Mouse (Mus musculus): ENCODE results near the gene Synj1.

Gene Synj1

GRCm38 (mm10) chr16:91009942-91010529, 1.1 kb downstream of the Synj1 start:
- no peak for DNase-seq

DNA sequence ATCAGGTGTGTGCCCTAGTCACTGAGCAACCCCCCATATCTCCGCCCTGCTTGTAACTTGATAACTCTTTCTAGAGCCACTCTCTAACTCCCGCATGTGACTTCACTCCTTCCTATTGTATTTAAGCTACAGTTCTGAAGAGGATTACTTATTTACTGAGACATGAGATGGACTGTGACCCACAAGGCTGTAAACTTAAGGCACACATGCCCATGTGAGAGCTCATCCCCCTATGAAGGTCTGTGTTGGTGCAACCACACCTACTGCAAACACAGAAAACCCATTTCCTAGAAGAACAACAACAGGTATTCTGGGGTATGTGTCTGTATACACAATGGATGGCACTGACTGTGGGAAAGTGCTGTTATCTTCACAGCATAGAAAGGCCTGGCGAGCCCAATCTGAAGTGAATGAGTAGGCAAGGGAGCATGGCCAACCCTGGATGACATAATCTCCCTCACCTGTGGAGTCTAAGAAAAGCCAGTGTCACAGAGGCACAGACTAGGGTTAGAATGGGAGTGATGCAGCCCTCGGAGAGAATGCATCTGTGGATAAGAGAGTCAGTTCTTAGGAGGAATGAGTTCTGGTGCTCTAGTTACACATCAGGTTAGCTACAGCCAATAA, 6.1 kb downstream of the Synj1 start:
- DNase-seq = no peak

- no peak for DNase-seq
Measured at GRCm38 (mm10) chr16:91001098-91001497, 10.0 kb downstream of the Synj1 start.

DNA sequence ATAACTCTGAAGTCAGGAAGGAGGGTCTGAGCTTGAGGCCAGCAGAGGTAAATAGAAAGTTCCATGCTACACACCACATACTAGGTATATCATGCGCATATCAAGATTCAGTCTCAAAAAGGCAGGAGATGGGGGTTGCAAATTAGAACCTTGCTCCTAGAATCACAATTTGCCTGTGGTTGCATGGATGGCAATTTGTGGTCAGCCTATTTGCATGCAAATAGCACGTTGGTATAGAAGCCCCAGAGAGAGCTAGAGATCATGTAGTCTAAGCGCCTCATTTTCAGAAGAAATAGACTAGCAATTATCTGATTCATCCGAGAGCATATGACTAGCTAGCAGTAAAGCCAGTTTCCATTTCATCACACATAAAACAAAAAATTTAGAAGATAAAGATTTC, 11.3 kb downstream of the Synj1 start:
- no peak for DNase-seq

- no peak for DNase-seq
Measured at GRCm38 (mm10) chr16:90997822-90998221, 13.3 kb downstream of the Synj1 start.

GRCm38 (mm10) chr16:90996327-90997243, 14.5 kb downstream of the Synj1 start:
- no peak for DNase-seq

- no peak for DNase-seq
Measured at GRCm38 (mm10) chr16:90995498-90995897, 15.6 kb downstream of the Synj1 start.

DNA sequence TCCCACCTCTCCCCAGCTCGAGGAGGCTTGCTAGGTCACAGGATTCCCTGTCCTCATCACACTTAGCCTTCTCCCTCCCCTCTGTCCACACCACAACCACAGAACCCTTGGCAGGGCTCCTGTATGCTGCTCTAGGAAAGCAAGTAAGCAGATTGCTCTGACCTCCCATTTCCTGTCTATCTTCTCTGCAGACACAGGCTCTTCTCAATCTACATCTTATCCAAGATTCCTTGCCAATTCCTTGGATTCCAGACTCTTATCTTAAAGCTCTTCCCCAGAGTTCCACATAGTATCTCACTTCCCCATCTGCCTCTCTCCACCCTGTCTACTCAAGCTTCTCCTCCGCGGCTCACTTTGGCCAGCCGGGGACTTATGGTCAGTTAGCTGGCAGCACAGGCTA, 16.1 kb downstream of the Synj1 start:
- DNase-seq = no peak

GRCm38 (mm10) chr16:90989162-90989561, 21.9 kb downstream of the Synj1 start:
- no peak for DNase-seq

GRCm38 (mm10) chr16:90988665-90989064, 22.4 kb downstream of the Synj1 start:
- no peak for DNase-seq

GRCm38 (mm10) chr16:90988039-90988438, 23.1 kb downstream of the Synj1 start:
- no peak for DNase-seq

DNA sequence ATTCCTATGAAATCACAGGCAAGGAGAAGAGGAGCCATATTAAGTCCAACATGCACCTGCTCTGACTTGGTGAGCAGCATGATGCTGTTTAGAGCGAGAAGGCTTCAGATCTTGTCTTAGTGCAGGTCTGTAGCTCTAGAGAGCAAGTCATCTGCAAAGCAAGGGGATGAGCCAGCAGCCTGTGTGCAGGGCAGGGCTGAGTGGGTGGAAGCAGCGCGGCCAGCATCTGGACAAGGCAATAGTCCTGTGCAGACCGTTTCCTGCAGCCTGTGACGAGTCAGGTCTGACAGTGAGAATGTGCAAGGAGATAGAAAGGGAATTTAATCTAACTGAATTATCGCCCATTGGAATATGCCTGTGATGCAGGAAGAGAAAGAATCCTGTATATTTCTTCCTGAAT, 40.1 kb downstream of the Synj1 start:
- no peak for DNase-seq

- DNase-seq = no peak
Measured at GRCm38 (mm10) chr16:90966241-90966640, 44.9 kb downstream of the Synj1 start.

DNA sequence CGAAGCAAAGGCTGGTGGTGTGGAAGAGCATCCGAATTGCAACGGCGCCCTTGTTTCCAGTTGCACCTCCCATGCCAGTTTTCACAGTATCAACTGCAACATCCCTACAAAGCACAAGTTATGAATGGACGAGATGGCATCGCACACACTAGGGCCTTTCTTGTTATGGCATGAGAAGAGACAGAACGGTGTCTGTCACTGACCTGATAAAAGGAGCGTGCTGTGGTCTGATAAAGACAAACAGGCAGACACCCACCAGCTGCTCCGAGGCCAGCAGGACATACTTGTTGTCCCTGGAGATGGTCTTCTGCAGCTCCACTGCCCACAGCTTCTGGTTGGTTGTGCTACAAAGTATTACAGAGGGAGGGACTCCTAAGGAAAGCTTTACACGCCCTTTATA, 46.8 kb downstream of the Synj1 start:
- no peak for DNase-seq

GRCm38 (mm10) chr16:90963866-90964265, 47.2 kb downstream of the Synj1 start:
- no peak for DNase-seq

DNA sequence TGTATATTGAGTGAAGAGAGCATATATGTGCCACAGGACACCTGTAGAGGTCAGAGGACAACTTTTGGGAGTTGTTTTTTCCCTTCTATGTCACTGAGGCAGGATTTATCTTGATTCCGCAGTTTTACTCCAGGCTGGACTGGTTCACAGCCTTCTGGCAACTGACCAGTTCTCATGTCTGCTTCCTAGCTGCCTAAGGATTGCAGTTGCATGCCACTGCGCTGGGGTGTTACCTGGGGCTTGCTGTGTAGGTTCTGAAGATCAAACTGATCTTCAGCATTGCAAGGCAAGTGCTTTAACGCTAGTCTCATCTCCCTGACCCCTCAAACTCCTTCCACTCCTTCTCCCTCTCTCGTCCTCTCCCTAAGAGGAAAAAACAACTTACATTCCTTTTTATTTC, 47.9 kb downstream of the Synj1 start:
- DNase-seq = no peak

DNA sequence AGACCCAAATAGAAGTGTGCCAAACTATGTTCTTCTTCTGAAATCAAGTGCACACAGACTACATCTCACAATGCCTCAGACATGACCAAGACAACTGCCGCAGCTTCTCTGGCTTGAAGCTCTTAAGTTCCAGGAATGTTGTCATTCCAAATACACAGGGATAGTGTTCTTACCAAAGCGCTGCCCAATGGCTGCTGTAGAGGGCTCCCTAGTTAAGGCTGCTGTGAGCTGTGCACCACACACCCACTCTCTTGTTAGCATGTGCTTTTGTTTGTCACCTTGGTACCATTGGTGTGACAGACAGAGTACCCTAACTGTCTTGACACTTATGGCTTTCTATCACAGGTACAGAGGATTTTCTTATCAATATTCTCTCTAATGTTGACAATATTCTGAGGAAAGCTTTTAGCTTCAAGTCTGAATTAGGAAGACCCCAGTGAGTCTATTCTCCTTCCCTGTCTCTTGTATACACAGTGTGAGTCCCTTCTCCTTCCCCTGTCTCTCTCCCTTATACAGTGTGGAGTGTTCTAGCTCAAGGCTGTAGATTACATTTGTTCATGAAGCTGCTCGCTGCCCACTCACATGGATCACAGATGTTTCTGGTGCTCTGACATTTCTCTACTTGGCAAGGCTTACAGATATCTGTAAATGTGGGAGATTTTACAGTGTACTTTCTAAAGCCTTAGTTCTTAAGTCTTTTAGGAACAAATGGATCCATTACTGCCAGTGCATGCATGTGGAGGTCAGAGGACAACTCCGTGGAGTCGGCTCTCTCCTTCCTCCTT, 52.6 kb downstream of the Synj1 start:
- no peak for DNase-seq

- no peak for DNase-seq
Measured at GRCm38 (mm10) chr16:90955494-90955893, 55.6 kb downstream of the Synj1 start.

DNA sequence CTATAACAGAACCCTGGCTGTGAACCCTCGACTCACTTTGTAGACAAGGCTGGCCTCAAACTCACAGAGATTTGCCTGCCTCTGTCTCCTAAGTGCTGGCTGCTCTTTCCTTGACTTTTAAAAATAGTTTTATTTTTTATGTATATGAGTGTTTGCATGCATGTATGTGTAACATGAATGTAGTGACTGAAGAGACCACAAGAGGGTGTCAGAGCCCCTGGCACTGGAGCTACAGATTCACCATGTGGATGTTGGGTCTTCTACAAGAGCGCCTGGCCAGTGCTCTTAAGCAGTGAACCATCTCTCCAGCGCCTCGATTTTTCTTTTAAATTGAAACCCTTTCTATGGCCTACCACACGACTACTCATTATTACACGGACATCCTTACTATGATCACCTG, 57.3 kb downstream of the Synj1 start:
- no peak for DNase-seq

- DNase-seq = no peak
Measured at GRCm38 (mm10) chr16:90953147-90953546, 58.0 kb downstream of the Synj1 start.

GRCm38 (mm10) chr16:90950354-90950963, 60.6 kb downstream of the Synj1 start:
- no peak for DNase-seq

DNA sequence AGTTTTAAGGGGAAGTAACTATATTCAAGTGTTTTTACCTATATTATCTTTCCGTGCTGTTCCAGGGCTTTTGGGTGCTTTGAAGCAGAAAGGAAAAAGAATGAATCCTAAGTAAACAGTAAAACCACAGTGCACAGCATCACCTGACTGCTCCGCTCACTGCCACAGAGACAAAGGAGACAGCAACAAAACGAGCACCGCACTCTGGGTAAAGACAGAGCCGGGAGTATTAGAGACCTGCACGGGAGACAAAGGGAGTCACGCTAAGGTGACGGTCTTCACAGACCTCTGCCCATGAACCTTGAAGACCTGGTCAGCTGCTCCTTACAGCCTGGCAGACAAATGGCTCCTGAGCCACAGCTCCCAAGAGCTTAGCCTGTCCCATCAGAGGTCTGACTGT, 64.1 kb downstream of the Synj1 start:
- no peak for DNase-seq

GRCm38 (mm10) chr16:90941246-90941645, 69.9 kb downstream of the Synj1 start:
- no peak for DNase-seq

Measured in spleen, adult 18-20 months (tissue).